Mouse (Mus musculus) liver, postnatal 0 days (tissue): ENCODE data around the gene Smyd3. TPM values are rescaled to one million over a fixed set of nuclear protein-coding genes. Genes with fewer than 3 reads are reported as not detected.

Experiments used
- ATAC-seq: fragments of 200-750 bp; cut with Nextera tagmentation; 2 replicates; pipeline ENCODE4 v1.8.0; 2017; ENCODE audit warnings: mild to moderate bottlenecking, moderate library complexity
- DNase-seq: peaks from one replicate; pipeline ENCODE4 v3.0.0-alpha.2; 2016
- H3K27ac ChIP-seq: fragments of 300-500 bp; sonication (generic); 2 replicates; pipeline ENCODE4 v1.5.1; 2014; ENCODE audit warnings: antibody characterized with exemption, moderate library complexity, mild to moderate bottlenecking, low read depth
- H3K27me3 ChIP-seq: fragments of 300-500 bp; sonication (generic); 2 replicates; pipeline ENCODE4 v1.6.1; 2014; ENCODE audit warnings: low read length, control low read depth, mixed read lengths; ENCODE audit not compliant: insufficient read depth
- H3K36me3 ChIP-seq: fragments of 300-500 bp; sonication (generic); replicated peaks from 2 replicates; pipeline ENCODE4 v1.6.1; 2014; ENCODE audit warnings: mild to moderate bottlenecking, control low read depth, low read length, moderate library complexity, mixed read lengths; ENCODE audit not compliant: insufficient read depth
- H3K4me1 ChIP-seq: fragments of 300-500 bp; sonication (generic); 2 replicates; pipeline ENCODE4 v1.6.1; 2014; ENCODE audit warnings: antibody characterized with exemption, mild to moderate bottlenecking, control low read depth; ENCODE audit not compliant: insufficient read depth
- H3K4me2 ChIP-seq: fragments of 300-500 bp; sonication (generic); 2 replicates; pipeline ENCODE4 v1.6.1; 2014; ENCODE audit warnings: low read depth, mild to moderate bottlenecking, low read length, moderate library complexity, mixed read lengths
- H3K4me3 ChIP-seq: fragments of 300-500 bp; sonication (generic); 2 replicates; pipeline ENCODE4 v1.5.1; 2014; ENCODE audit warnings: low read depth, low read length
- H3K9ac ChIP-seq: fragments of 300-500 bp; sonication (generic); replicated peaks from 2 replicates; pipeline ENCODE4 v1.6.1; 2014; ENCODE audit warnings: mild to moderate bottlenecking, moderate library complexity
- H3K9me3 ChIP-seq: fragments of 300-500 bp; sonication (generic); 2 replicates; pipeline ENCODE4 v1.6.1; 2016; ENCODE audit warnings: mild to moderate bottlenecking, control low read depth, low read length, mixed read lengths
- CTCF ChIP-seq: sonication (generic); IDR thresholded peaks from 2 replicates; pipeline ENCODE4 v1.5.1; 2016; ENCODE audit warnings: antibody characterized with exemption, low read depth
- EP300 ChIP-seq: IDR thresholded peaks from 2 replicates; pipeline ENCODE4 v1.6.1; 2016; ENCODE audit warnings: antibody characterized with exemption, low read depth, mild to moderate bottlenecking
- WGBS: fragments of 180-500 bp; shearing (Covaris S2); extraction: QIAGEN DNeasy Blood & Tissue Kit; methylation state at CpG from one replicate; pipeline ENCODE4 v1.1.7; 2014; ENCODE audit not compliant: insufficient replicate concordance; 5-methylcytosine and 5-hydroxymethylcytosine counted together
- polyA plus RNA-seq: library from polyadenylated mRNA; unstranded; fragments of >200 nt; fragmentation: Nextera tagmentation; extraction: Ambion mirVana; gene quantifications from 2 replicates; pipeline ENCODE4 v1.2.1, GENCODE M21; 2015

Gene Smyd3
- polyA plus RNA-seq, 1 experiment from 2014 or later, result 5.1 TPM

DNA sequence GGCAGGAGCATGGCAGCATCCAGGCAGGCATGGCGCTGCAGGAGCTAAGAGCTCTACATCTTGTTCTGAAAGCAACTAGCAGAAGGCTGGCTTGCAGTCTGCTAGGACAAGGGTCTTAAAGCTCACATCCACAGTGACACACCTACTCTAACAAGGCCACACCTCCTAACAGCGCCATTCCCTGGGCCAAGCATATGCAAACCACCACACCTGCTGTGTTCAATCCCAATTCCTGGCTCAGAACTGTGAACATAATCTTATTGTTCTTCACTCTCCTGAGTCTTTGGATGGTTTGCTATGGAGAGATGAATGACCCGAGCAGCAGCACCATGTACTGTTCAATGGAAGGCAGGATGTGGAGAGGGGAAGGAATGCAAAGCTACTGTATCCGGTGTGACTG lies 559.2 kb downstream of the Smyd3 start:
- Histone ChIP-seq H3K4me1 (no peaks in the 10 kb centered on the region), H3K4me3 (no peak overlapping the region), H3K36me3 (no peaks in the 10 kb centered on the region), H3K9me3 (no peaks in the 10 kb centered on the region), H3K9ac (no peak overlapping the region), H3K27ac (no peak overlapping the region), H3K27me3 (no peaks in the 10 kb centered on the region), H3K4me2 (no peak overlapping the region)
- ATAC-seq (no peak), DNase-seq (no peak)
- 76% methylated on average over 4 of the region's 4 CpGs for WGBS
- no peak for TF ChIP-seq CTCF
- no peak for TF ChIP-seq EP300

DNA sequence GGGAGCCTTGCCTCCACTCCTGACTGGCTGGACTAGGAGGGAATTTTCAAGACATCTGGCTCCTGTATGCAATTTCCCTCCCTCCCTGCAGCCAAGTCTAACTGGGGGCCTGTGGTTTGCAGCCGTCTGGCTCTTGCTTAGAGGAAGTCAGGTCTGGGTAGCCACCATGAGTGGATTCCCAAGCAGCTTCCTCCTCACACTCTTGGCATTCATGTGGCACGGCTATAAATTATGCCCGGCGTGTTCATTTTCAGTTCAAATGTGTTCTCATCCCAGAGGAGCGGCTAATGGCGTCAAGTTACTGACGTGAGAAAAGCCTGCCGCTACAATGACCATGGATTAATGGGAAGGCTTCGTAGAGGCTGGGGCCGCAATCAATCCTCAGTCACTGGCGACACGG lies 564.9 kb downstream of the Smyd3 start:
- H3K9ac ChIP-seq, result no peak overlapping the region
- DNase-seq (no peak), ATAC-seq (no peak)
- WGBS, result 62% methylated on average over 12 of the region's 12 CpGs
- no peak overlapping the region for H3K27ac ChIP-seq
- TF ChIP-seq CTCF, result no peak
- TF ChIP-seq EP300, result no peak
- H3K4me1 ChIP-seq, result no peaks in the 10 kb centered on the region
- H3K4me3 ChIP-seq, result no peak overlapping the region
- H3K9me3 ChIP-seq, result peaks cover 4% of the 10 kb centered on the region; the same call in 1 of the 2 replicates
- no peak overlapping the region for H3K4me2 ChIP-seq
- no peaks in the 10 kb centered on the region for H3K27me3 ChIP-seq
- H3K36me3 ChIP-seq, result no peaks in the 10 kb centered on the region

DNA sequence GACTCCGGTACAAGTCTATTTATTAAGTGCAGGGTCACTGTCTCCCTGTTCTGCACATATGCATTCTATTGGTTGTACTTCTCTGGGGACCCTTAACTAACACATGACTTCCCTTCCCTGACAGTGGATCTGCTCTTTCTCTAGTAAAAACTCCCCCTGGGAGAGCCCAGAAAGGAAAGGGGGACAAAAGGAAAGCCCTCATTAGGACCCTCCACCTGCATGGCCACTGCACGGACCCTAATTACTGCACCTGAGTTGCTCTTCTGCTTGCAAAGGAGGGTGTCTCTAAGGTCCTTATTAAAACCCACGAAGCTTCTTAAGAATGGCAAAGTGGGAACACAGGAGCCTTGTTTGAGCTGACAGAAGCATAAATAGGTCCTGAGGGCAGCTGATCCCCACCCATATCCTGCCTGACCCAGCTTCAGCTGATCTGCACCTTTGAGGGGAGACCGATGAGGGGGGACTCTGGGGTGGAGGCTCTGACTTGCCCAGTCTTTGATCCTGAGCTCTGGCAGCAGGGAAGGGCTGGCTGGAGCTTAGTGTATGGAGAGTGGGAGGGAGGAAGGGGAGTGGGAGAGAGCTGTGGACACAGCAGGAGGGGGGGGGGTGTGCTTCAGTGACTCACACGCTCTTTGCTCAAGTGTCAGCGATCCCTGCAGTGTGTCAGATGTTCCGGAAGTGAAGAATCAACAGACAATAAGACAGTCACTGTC lies 575.4 kb downstream of the Smyd3 start:
- Histone ChIP-seq H3K9ac (no peak overlapping the region), H3K9me3 (no peaks in the 10 kb centered on the region), H3K27ac (no peak overlapping the region), H3K4me1 (no peaks in the 10 kb centered on the region), H3K27me3 (no peaks in the 10 kb centered on the region), H3K4me2 (no peak overlapping the region), H3K36me3 (no peaks in the 10 kb centered on the region), H3K4me3 (no peak overlapping the region)
- TF ChIP-seq EP300 (no peak), CTCF (no peak)
- 54% methylated on average over 7 of the region's 7 CpGs for WGBS
- no peak for ATAC-seq
- DNase-seq, result no peak

DNA sequence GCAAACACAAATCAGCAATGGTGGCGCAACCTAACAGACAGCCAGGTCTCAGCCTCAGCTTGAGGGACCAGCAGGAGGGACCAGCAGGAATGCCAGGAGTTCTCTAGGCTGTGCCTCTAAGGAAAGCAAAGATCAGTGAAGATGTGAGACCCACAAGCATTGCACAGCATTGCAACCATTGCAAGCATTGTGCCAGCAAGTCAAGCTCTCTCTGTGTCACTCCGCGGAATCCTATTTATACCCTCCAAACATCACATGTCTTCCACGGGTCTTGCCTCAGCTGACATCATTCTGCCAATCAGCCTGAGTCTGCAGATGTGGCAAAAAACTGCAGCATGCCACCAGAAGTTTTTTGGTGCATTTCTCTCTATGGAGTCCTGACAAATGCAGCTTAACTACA lies 577.5 kb downstream of the Smyd3 start:
- DNase-seq, result no peak
- H3K9me3 ChIP-seq, result no peaks in the 10 kb centered on the region
- H3K36me3 ChIP-seq, result no peaks in the 10 kb centered on the region
- no peak overlapping the region for H3K27ac ChIP-seq
- no peak for ATAC-seq
- no peaks in the 10 kb centered on the region for H3K27me3 ChIP-seq
- no peak overlapping the region for H3K9ac ChIP-seq
- TF ChIP-seq CTCF, result no peak
- TF ChIP-seq EP300, result no peak
- WGBS, result 79% methylated on average over 4 of the region's 4 CpGs
- no peak overlapping the region for H3K4me3 ChIP-seq
- no peak overlapping the region for H3K4me2 ChIP-seq
- H3K4me1 ChIP-seq, result no peaks in the 10 kb centered on the region; the same call in 1 of the 2 replicates

DNA sequence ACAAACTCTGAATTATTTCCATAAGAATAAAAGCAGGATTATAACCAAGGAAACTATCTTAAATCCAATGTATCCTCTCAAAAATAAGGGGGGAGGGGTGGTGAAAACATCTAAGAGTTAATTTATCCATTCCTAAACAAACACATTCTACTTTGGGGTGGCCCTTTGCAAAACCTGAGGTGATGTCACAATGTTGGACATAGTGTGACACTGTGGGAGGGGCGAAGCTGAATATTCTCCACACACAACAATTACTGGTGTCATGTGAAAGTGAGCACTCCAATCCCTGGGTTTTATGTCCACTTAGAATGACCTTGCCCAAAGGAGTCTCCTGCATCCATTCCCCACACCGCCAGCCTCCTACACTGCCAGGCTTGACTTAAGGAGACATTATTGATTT lies 580.9 kb downstream of the Smyd3 start:
- DNase-seq (no peak), ATAC-seq (peak; percentile 77)
- Histone ChIP-seq H3K27ac (no peak overlapping the region), H3K4me1 (no peaks in the 10 kb centered on the region; the same call in 1 of the 2 replicates), H3K9ac (no peak overlapping the region), H3K36me3 (no peaks in the 10 kb centered on the region), H3K27me3 (no peaks in the 10 kb centered on the region), H3K4me2 (no peak overlapping the region), H3K9me3 (no peaks in the 10 kb centered on the region), H3K4me3 (no peak overlapping the region)
- 79% methylated on average over 2 of the region's 2 CpGs for WGBS
- no peak for TF ChIP-seq CTCF
- TF ChIP-seq EP300, result no peak

DNA sequence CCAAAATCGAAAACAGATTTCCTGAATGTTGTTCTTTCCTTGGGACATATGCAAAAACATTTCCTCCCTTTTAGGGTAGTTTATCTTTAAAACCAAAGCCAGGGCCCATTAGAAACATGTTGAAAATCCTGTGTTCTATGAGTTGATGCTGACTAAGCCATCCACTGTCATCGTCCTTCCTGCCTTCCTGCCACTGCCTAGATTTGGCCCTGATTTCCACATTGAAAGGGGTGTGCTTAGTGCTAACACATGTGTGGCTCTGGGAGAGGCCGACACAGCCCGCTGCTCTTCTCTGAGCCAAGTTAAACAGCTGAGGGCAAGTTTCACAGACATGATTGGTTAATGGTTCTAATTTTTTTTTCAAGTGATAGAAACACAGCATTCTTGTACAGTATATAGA lies 581.4 kb downstream of the Smyd3 start:
- WGBS, result 37% methylated on average over 4 of the region's 4 CpGs
- H3K4me2 ChIP-seq, result no peak overlapping the region
- H3K27me3 ChIP-seq, result no peaks in the 10 kb centered on the region
- H3K27ac ChIP-seq, result no peak overlapping the region
- H3K36me3 ChIP-seq, result no peaks in the 10 kb centered on the region
- no peaks in the 10 kb centered on the region for H3K9me3 ChIP-seq
- DNase-seq (peak; percentile 38), ATAC-seq (peak; percentile 95)
- H3K4me1 ChIP-seq, result no peaks in the 10 kb centered on the region; the same call in 1 of the 2 replicates
- no peak overlapping the region for H3K4me3 ChIP-seq
- TF ChIP-seq CTCF (no peak), EP300 (no peak)
- no peak overlapping the region for H3K9ac ChIP-seq
